Mouse (Mus musculus) ES-E14 (cell line): Measurements from ENCODE around the gene Urgcp.

Experiments
- CHD2 ChIP-seq: IDR thresholded peaks from 2 replicates; pipeline ENCODE4 v1.6.1; 2014; ENCODE audit warnings: mild to moderate bottlenecking, low read depth, low read length, inconsistent platforms
- ZC3H11A ChIP-seq: IDR thresholded peaks from 2 replicates; pipeline ENCODE4 v1.6.1; 2012; ENCODE audit warnings: low read depth, mild to moderate bottlenecking, inconsistent platforms, low read length, borderline replicate concordance
- ZNF384 ChIP-seq: IDR thresholded peaks from 2 replicates; pipeline ENCODE4 v1.6.1; 2012; ENCODE audit warnings: low read depth, low read length, inconsistent platforms

- TF ChIP-seq CHD2 = no peak
- no peak for TF ChIP-seq ZNF384
- no peak for TF ChIP-seq ZC3H11A
Measured at GRCm38 (mm10) chr11:5732401-5732800, 29.8 kb downstream of the Urgcp start.
